Mouse (Mus musculus): Measurements from ENCODE around the gene Rad51b.

Rad51b gene

DNA sequence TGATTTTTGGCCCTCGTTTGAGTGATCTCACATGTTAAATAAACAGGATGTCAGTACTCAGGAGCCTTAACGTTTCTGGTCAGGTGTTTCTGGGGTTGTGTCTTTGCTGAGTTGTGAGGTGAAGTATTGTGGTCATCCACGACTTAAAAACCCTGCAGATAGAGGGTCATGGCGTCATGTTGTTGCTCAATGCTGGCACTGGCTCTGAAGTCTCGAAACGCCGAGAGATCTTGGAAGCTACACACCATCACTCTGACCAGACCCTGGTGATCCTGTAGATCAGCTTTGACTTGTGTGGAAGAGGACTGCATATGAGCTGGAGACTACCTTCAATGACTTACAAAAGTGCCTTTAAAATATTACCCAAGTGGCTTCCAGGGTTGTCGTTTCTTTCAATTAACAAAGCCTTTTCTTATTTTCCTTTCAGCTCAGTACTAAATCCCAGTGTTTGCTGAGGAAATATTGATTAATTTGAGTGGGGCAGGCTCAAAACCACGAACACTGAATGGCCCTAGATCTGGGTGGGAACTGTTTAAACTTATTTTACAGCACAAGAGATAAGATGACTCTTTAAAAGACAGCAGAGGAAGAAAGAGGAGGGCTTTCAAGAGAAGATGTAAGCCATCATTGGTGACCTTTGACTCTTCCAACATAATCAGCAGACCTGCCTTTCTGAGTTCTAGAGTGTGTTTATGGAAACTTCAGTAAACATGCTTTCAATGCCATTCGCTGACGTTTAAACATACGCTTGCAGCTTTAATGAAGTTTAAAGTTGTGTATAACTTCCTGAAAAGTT, 144.3 kb downstream of the Rad51b start:
- DNase-seq: no peak

DNA sequence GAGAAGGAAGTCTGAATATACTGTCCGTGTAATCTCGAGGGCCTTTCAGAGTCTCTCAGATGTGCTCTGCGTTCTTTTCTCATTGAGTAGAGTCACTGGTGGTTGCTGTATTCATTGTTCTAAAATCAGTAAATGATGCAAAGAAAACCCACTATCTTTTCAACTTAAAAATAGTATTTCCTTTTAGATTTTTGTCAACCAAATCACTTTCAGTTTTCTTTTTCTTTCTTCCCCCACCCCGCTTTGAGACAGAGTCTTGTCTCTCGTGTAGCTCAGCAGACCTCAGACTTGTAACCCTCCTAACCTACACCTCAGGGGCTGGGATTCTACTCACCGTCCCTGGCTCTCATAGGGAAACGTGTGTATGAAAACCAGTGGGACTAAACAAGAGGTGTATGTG, 145.0 kb downstream of the Rad51b start:
- DNase-seq: no peak

DNA sequence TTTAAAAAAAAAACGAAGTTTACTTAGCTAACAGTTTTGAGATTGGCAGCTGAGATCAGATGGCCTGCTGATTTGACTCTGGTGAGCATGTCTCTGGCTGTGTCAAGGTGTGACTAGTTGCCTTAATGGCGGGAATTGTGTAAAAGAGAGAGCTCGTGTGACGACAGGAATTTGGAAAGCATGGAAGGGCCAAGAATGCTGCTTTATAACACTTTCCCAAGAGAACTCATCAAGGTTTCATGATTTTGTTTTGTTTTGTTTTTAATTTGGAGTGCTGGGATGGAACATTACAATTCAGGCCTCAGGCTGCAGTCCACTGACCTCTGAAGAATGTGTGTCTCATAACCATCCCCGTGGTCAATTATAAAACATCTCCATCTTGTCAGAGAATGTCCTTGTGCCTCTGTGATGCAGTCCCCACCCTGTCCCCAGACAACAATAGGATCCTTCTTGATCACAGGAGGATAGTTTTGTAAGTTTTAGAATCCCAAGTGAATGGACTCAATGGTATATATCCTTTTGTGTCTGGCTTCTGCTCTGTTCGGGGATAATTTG, 145.8 kb downstream of the Rad51b start:
- DNase-seq: no peak

DNA sequence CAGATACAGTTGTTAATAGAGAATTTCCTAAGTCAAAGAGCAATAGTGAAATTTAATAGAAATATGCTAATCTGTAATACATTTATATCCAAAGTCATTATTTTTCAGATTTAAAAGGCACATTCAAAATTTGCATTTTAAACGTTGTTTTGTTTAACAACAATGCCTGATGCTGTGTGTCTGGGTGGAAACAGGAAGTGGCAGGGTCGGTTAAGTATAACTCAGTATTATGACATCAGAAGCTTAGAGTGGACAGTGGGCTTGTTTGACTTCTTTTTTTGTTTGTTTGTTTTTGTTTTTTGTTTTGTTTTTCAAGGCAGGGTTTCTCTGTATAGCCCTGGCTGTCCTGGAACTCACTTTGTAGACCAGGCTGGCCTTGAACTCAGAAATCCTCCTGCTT, 147.6 kb downstream of the Rad51b start:
- no peak for DNase-seq

DNA sequence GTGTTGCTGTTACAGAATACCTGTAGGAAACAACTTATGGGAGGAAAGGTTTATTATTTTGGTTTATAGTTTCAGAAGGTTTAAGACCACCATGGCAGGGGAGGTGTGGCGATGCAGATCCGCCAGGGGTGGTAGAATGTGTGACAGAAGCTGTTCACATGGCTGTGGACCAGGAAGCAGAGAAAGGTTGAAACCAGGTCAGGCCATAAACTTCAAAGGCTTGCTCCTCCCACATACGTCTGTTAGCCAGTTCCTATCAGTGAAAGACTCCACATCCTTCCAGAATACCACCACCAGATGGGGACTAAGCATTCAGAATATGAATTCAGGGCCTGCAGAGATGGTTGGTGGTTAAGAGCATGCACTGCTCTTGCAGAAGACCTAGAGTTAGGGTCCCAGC, 150.0 kb downstream of the Rad51b start:
- peak in 1 of 2 experiments; percentile 16 for DNase-seq

DNA sequence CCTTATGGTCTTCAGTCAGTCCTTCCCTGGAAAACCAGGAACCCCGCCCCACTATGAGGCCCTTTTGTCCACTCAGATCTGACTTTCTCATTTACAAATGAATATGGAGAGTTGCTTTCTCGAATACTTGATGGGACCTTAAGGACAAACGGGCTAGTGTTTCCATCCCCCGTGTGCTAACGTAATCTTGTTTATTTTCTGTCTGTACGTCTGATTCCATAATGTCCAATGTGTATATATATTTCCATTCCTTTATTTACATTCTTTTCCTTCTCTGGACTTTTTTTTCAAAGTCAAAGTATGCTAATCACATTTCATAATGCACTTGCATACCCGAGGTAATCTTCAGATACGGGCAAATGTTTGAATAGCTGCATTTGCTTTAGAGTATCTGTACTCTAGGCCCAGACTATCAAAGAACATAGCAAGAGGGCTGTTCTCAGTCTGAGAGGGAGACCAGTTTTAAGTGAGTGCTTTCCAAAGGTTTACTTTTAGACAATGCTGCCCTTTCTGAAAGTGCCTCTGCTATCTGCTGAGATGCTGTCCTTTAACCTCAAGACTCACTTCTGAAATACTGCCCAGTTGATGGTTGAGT, 152.8 kb downstream of the Rad51b start:
- no peak for DNase-seq

DNA sequence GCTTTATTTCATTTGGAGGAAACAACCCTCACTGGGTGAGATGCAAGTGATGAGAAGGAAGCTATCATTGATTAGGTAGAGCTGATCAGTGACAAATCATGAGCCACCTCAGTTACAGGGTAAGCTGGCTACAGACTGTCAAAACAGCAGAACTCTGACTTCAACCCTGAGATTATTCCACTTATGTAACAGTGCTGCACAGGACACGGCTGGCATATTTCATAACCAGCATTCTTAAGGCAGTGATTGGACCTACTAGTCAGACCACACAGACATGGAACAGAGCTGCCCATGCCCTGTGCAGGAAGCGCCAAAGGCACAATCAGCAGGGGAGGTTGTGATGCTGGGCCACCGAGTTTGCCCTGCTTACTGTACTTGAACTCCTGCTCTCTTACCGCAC, 155.8 kb downstream of the Rad51b start:
- no peak for DNase-seq

DNA sequence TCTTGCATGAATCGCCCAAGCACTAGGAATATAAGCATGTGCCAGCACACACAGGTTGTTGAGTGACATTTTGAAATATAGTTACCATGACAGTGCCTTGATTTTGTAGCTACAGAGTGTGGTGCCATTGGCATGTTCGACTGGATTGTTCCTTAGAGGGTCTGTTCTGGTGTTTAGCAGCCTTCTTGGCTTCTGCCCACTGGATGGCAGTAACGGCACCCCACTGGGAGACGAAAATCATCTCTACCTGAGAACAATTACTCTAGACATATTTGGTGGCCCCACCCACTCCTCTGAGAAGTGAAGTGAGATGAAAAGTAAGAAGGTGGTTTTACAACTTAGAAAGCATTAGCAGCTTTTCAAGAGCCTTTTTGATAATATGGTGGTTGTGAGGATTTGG, 156.9 kb downstream of the Rad51b start:
- no peak for DNase-seq

DNA sequence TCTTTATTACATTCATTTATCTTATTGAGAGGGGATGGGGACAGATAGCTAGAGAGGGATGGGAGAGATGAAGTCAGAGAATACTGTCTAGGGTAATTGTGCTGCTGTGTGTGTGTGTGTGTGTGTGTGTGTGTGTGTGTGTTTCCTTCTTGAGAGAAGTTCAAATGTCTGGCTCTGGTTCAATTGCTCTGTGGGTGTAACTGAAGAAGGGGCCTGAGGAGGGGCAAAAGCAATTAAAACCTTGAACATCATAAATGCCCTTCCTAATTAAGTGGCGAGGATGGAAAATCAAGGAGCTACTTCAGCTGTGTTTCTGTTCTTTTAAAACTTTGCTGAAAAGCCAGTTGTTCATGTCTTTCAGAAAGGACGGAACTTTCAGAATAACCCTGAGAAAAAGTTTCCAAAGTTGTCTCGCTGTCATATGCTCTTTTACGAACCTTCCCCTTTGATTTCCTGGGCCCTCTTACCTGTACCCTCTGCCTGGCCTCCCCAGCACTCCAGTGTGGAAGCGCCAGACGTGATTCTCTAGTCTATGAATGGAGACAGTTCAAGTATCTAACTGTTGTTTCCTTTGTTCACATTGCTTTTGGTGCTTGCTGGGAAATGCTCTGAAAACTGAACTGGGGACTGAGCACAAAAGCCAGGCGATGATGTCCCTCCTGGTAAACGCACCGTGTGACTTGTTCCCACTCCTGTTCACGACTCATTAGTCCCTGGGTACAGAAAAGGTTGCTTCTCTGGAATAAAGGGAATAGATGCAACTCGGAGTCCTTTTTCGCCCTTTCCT, 158.2 kb downstream of the Rad51b start:
- DNase-seq: no peak

DNA sequence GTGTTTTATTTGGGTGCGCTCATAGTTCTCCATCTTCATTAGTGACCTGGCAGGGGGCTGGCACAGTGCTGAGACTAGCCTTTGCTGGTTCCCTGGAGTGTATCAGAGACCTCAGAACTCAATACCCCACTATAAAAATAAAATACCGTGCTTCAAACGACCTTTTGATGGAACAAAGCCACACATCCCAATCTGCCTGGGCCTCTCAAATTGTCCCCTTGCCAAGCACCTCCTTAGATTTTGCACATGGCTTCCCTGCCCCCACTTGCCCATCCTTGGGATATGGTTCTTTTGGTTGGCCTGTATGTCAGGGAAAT, 158.7 kb downstream of the Rad51b start:
- no peak for DNase-seq

DNA sequence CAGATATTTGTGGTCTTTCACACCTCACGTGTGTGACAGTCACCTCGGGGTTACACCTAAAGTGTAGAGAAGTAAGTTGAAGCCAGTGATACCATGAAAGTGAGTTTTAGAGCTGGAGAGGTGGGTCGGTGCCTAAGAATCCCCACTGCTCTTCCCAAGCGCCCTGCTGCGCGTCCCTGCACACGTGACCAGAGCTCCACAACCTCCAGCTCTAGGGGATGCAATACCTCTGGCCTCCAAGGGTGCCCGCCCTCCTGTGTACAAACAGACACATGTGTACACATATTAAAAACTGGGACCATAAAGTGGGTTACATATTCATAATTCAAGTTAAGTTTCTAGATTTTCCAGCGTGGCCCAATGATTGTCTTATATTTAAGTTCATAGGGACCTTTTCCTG, 159.2 kb downstream of the Rad51b start:
- DNase-seq: no peak

DNA sequence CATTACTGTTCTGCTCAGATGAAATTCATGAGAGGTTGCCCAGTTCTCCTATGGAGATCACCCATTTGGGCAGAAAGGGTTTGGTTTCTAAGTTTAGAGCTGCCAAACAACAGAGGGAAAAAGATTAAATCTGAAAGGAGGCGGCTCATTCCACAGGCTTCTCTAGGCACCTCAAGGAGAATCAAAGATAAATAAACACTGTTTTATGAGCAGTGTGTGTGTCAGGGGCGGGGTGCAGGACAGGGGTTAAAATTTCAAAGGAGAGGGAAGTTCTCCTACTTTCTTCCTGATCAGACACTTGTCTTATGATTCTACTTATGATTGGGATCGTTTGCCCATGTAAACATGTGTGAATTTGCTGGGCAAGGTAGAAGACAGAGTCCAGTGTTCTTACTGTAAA, 166.3 kb downstream of the Rad51b start:
- DNase-seq: no peak

DNA sequence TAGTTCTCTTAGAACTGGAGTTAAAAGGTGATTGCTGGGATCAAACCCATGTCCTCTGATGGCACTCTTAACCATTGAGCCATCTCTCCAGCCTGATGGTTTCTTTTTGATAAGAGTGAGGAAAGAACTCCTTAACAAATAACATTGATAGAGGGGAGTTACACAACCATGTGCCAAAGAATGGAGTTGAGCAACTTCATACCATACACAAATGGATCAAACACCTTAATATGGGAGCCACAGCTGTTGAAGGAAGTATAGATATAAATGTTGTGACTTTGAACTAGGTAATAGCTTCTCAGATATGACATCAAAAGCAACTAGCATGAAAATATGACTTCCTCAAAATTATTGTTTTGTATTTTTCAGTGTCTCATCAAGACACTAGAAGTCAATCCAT, 173.0 kb downstream of the Rad51b start:
- DNase-seq: no peak

DNA sequence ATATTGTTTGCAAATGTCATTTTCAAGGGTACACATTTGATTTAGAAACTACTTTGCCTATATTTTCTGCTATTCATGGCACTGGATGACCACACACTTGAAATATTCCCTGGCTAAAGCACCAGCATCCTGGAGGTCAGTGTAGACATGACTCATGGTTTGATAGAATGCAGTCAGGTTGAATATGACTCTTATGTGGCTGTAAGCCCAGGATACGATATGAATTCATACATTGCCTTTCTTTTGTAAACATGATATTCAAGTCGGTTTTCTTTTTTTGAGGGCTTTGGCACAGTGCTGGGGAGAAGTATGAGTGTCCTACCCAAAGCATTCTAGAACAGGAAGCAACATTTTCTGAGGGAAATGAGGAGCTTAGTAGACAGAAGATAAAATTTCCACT, 174.8 kb downstream of the Rad51b start:
- DNase-seq: no peak

DNA sequence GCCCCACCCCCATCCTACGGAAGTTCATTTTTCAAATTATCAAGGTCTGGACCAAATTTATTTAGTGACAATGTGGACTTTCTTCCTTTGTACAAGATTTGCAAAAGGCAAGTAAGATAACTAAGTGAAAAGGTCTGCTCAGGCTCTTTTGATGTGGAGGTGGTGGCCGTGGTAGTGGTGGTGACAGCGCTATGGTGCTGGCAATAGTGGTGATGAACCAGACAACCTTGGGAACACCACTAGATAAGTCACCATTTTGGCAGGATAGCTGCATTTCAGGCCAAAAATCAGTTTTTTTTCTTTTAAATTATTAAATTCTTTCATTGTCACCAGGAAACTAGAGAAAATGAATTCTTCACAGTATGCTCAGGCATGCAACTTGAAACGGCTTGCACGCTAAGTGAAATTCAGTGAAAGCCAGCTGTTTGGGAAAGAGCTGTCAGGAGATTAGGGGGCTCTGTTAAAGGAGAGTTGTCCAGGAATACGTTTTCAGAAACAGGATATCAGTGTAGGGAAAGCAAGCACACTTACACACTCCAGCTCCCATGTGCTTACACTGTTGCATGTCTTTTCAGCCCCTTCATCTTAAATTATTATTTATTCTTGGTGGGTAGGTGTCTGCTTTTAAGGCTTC, 179.4 kb downstream of the Rad51b start:
- DNase-seq: no peak

DNA sequence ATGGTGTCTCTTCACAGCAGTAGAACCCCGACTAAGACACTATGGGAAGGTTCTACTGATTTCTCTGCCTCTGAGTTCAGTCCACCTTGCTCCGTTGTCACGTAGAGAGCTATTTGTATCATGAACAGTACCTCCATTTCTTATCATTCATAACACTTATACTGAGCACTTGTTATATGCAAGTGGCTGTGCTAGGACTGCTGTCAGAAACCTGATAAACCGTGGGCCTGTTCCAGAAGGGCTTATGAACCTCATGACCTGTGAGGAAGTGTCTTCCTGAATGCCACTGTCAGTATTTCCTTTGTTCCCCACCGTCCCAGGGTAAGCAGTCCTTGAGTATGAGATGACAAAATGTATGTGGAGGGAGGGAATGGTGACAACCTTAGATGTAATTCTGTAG, 181.7 kb downstream of the Rad51b start:
- no peak for DNase-seq

DNA sequence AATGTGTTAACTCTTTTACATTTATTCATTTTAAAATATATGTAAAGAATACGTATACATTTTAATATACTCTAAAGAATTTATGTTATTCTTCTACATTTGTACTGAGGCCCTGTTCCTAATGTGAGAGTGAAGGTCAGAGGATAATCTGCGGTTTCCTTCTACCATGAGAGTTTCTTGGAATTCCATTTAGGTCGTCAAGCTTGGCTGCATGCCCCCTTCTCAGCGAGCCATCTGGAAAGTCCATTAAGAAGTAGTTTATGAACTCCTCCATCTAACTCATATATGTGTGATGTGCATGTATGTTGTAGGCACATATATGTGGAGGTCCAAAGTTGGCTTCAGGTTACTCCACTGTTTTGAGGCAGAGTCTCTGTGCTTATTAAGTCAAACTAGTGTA, 188.4 kb downstream of the Rad51b start:
- DNase-seq: no peak

DNA sequence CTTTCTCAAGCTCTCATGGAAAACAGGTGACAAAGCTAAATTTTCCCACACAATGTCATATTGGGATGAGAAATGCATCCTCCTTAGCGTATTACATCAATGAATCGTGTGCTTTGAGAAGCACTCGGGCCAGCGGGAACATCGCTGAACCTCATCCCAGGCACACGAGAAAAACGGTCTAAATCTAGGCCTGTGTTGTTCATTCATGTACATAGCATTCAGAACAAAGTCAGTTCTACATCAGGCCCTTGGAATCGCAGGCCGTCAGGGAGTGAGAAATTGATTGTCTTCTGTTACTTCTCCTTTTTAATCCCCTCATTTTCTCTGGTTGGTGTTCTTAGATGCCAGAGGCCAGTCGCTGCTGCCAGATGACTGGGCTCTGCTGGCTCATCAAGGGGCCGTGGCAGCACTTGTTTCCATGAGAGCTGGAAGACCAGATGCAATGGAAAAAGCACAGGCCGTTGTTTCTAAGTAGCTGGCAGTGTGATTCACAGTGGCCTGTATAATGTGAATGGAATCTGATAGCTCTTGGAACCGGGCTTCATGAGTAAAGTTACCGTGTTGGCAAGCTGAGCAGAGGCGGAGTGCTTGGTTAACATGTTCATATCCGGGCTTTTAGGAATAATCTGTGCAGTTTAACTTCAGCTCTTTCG, 191.6 kb downstream of the Rad51b start:
- DNase-seq: no peak

DNA sequence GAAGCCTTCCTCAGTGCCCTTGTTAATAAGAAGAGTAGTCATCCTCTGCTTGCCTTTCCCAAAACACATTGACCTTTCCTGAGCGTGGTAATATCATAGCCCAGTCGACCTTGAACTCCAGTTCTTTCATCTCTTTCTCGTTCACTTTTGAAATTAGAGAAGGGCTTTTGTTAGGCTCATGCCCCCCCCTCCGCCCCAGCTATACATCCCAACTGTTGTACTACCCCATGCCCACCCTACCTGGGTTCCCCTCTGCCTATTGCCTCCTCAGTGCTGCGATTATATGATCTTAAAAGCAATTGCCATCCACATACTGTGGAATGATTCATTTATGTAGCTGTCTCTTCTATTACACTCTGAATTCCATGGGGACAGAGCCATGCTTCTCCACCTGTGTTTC, 193.5 kb downstream of the Rad51b start:
- no peak for DNase-seq

DNA sequence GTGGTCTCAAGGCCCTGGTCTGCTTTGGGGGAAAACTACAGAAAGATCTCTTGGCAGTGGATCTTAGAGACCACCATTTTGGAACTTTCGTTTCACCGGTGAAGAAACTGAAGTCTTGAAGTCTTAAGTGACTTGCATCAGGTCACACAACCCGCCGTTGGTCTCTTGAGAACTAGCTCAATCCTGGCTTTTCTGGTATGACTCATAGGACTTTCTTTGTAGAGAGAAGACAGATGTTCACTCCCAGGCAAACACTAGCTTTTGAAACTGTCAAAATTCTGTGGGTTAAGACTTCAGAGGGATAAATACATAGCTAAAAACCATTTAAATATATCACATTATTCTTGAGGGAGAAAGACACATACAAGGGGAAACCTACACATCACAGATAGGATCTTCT, 195.1 kb downstream of the Rad51b start:
- DNase-seq: no peak

DNA sequence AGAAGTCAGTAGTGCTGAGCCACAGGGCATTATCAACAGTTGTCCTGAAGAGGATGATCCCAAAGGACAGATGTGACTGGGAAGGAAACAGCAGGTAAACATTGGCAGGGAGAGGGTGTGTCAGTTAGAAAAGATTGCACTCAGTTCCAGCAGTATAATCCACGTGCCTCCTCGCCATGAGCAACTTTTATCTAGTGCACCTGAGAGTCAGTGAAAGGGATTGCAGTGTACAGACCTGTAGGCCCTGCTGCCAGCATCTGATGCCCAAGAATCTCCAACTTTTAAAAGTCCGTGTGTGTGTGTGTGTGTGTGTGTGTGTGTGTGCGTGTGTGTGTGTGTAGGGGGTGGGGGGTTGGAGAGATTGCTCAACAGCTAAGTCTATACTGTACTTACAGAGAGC, 195.5 kb downstream of the Rad51b start:
- DNase-seq: no peak

DNA sequence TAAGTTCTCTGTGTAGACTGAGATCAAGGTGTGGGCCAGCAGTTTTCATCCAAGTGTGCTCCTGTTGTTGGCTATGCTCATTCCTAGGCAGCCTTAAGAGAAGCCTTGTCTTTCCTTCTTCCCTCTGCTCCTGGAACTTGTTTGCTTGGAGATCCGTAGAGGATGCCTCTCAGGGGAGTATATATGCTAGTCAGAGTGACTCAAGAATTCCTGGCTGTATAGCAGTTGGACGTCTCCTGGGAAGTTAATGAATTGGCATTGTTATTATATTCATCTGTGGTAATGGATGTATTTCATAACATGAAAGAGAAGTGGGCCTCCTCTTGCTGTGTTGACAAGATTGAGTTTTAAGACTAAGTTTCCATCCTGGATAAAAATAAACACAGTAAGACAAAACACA, 196.4 kb downstream of the Rad51b start:
- DNase-seq: no peak

DNA sequence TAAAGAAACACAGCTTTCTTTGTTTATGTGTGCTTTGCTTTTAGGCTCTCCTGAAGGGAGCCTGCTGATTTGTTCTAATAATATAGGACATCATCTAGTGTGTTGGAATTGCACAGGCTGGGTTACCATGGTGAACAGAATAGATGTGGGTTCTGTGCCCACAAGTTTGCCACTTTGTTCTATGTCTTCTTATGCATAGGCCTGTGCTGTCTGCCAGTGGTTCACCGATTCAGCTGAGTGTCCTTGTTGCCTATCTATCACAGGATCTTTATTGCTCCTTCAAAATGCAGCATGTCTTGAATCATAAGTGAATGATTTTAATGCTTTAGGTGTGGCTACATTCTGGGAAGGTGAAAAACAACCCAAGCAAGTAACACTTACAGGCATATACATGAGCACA, 201.2 kb downstream of the Rad51b start:
- no peak for DNase-seq

All from thymus, adult 18-20 months (tissue).